Mouse (Mus musculus): ENCODE measurements around the gene Galnt12. TPM values are rescaled to one million over a fixed set of nuclear protein-coding genes. Genes with fewer than 3 reads are reported as not detected.

The Galnt12 gene
- polyA plus RNA-seq (2012; rRNA removed), result 0.35 and 0.53 TPM in 2 replicates

GRCm38 (mm10) chr4:47091493-47092386 is at the start of gene Galnt12:
Gene Galnt12, plus strand, starts transcription at chr4:47091909.

DNA sequence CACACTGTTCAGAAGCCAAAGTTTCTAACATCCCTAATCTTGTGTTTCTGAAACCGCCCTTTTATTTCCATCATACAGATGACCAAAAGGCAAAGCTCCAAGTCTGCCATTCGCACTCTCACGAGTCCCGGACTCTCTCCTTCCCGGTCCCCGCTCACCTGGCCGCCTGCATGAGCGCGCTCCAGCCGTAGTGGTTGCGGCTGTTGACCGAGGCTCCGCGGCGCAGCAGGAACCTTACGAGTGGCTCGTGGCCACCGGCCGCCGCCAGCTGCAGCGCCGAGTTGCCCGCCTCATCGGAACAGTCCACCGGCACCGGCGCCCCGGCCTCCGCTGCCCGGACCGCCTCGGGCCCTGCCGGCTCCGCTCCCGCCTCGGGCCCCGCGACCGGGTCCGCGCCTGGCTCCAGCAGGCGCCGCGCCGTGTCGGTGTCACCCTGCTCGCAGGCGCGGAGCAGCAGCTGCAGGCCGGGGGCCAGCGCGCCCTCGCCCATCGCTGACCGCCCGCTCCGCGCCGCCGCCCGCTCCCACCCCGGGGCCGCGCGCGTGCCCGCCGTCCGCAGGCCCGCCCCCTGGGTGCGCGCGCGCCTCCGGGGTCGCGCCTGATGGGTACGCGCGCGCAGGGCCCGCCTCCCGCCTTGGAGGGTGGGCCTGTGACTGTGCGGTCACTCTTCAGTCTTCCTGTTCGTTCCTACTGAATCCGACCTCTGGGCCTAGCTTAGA is 34.8 kb upstream of the Galnt12 start, which contains the start of gene Anks6:
Anks6 (minus strand) TSS at position 637 of the 719 bp plus-strand sequence.

Other genes with a start within 250 kb of the Galnt12 start
- gene Gabbr2, start 100.0 kb upstream of the Galnt12 start, polyA plus RNA-seq (2012; rRNA removed), result 0.16 and 0.17 TPM in 2 replicates
- gene Anks6, start 34.5 kb upstream of the Galnt12 start, polyA plus RNA-seq (2012; rRNA removed), result 0.26 TPM in 2 replicates
- gene Col15a1, start 116.3 kb downstream of the Galnt12 start, polyA plus RNA-seq (2012; rRNA removed), result 1.1 and 1.3 TPM in 2 replicates